Mouse (Mus musculus) adrenal gland, adult 8-10 months (tissue): Measurements from ENCODE around the gene Meis2. TPM values are rescaled to one million over a fixed set of nuclear protein-coding genes. Genes with fewer than 3 reads are reported as not detected.

Source experiments
- DNase-seq: peaks from one replicate; pipeline ENCODE4 v3.0.0; 2022
- total RNA-seq, 4 experiments: library from RNA; stranded (reverse); gene quantifications; 2 replicates each; pipeline ENCODE4 v1.2.4; 2022

Gene Meis2
- total RNA-seq, 4 experiments from 2014 or later = 197 to 340 (median 252) TPM

DNA sequence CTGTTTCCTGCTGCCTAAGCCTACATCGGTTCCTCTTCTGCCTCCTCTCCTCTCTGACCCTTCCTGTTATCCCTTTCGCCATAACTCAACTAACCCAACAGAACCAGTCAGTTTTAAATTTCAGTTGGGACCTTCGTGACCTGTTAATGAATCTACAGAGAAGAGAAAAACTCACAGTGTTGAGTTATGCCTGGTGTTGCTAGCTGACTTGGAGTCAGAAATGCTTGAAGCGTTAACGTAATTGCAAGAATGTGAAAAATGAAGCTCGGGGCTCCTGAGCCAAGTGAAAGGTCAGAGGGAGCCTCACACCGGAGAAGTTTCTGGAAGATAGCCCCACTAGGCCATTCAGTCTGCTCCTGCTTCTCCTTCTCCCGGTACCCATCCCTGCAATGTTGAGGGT is 18.3 kb downstream of the Meis2 start:
- DNase-seq = no peak

DNA sequence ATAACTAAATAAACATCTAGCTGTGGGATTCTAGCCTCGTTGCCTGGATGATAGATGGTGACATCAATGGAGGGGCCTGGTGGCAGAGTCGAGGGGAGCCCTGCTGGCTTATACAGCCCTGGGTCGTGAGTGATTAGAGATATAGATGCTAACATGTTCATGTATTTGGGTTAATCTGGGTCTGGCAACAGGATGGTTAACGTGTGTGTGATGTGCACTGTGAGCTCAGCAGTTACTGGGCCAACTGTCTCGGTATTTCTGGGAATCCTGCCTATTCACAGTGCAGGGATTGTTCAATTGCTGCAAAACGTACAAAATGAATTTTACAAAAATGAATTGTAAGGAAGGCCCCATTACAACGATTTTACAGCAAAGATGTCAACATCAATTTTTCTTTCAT is 20.6 kb downstream of the Meis2 start:
- DNase-seq = no peak

DNA sequence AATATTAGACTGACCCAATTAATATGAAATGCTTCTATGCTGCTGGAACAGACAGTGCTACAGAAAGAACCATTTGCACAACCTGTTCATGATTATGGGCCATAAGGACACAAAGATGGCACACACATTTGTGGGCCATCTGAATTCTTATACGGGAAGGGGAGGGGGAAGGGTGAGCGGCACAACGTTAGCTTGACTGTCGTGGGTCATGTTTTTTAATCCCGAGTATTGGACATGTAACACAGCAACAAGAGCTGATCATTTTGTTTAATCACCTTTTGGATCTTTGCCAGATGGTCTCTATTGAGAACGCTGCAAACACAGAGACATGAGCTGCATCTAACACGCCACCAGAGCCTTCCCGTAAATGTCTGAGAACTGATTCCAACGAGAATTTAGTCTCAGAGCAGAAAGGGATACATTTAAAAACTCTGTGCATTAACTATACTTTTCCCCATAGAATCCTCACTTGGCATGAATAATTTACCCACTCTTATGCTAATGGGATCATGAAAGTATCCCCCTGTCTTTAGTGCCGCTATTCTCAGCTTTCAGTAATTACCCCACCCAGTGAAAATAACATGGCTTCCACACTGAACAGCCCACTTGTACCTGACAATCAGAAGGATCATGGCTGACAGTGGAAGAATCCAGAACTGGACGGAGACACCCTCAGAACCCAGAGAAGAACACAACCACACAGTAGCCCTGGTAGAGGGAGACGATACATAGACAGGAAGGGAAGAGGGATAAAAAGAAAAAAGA is 22.5 kb downstream of the Meis2 start:
- DNase-seq = no peak

DNA sequence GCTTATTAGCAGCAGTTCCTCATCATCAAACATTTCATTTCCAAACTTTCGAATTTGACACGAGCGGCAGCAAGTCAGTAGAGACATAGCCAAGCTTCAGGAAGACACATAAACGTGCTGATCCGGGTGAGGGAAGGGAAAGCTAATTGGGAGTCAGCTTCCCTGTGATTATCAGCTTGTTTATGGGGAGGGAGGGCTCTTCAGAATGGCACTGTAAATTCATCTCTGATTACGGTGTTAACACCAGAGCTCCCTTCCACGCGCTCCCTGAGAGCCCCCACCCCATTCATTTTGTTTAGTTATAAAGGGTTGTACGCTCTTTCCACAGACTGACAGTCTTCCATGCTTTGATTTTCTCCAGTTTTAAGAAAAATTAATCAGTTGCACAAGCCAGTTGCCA is 23.2 kb downstream of the Meis2 start:
- no peak for DNase-seq

DNA sequence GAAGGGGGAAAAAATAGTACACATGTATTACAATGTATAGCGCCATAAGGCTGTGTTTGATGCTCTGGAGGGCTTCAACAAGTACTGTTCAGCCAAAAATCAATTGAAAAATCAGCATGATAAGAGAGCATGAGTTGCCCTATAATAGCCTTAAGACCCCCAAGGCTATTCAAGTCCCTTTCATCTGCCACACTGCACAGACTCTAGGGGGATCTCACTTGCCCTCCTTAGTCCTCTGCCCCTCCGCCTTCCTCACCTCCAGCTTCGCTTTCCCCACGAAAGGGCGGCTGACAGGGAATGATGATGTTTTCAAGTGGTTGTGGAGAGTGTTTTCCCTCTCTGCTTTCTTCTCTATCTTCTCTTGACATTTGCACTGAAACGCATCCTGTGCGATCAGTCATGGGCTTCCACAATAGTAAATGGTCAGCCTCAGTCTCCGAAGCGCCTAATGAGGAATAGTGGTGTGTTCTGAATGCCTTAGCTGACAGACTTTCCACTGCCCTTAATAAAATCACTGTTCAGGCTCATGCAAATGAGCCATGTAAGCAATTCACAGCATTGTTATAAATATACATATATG is 23.9 kb downstream of the Meis2 start:
- no peak for DNase-seq

DNA sequence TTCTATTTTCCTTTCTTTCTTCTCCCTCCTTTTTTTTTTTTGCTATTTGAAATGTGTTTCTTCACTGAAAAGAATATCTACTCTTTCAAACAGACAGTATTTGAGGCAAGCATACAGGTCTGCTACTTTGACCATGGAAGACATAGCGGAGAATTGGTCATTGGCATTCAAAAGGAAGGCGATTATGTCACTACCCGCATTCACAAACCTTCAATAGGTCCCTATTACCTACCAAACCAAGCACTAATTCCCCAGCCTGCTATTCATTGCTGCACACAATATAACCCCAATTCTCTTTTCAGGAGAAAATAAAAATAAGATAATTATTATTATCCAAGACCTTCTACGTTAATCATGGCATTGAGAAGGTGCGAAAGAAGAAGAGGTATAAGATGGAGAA is 30.3 kb downstream of the Meis2 start:
- DNase-seq = no peak

DNA sequence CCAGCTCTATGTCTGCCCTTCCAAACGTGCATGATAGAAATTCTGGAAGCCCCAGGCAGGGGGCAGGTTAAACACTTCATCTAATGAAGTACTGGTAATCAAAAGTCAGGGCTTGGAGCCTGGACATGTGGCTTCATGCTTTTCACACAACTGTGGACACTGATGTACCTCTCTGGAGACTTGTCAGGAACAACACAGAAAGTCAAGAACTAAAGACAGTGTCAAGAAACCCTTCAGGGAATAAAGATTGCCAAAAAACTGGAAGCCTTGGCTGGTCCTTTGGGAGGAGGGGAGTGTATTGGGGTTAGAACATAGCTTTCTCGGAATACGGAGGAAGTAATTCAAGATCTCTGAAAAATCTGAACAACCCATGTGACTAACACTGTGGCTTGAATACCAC is 37.5 kb downstream of the Meis2 start:
- no peak for DNase-seq

DNA sequence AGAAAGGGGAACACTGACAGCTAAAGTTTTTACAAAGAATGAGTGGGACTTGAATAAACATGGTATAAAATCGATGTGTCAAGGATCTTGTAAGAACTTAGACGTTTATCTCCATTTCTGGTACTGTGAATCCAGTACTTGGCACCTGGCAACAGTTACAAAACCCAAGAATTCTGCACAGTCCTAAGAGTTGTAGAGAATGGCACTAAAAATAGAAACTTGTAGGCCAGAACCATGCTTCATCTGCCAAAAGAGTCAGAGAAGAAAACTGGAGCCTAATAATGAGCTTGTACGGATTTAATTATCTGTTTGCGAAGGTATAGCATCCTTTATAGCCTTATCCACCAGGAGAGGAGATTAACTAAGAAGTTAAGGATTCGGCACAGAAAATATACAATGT is 42.8 kb downstream of the Meis2 start:
- no peak for DNase-seq

DNA sequence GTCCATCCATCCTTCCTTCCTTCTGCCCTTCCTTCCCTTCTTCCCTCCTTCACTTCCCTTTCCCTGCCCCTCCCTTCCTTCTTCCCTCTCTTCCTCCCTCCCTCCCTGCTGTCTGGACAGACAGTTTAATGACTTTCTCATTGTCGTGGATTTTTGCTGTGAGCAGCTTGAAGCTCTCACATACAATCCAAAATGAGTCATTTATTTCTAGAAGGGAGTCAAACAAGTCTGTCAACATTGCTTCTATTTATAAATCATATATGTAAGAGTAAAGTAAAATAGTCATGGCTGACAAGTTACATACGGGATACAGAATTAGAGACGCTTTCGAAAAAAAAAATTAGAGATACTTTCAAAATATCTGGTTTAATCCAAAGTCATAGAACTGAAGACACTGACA is 43.7 kb downstream of the Meis2 start:
- no peak for DNase-seq

DNA sequence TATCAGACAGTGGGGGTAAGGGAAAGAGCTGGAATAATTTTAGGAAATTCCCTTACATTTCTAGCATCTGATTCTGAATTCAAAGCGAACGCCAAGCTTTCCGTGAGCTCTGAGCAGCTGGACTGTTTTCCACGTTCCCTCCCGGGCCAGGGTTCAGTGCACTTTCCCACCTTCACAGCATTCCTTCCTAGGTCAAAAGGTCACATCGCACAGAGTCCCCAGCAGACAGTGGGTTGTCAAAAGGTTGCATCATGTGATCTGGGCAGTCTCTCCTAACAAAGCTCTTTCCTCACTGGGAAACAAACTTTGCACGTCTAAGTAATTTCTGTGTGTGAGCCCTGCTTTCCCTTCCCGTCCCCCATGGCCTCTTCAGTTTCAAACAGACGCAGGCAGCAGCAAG is 44.6 kb downstream of the Meis2 start:
- no peak for DNase-seq

DNA sequence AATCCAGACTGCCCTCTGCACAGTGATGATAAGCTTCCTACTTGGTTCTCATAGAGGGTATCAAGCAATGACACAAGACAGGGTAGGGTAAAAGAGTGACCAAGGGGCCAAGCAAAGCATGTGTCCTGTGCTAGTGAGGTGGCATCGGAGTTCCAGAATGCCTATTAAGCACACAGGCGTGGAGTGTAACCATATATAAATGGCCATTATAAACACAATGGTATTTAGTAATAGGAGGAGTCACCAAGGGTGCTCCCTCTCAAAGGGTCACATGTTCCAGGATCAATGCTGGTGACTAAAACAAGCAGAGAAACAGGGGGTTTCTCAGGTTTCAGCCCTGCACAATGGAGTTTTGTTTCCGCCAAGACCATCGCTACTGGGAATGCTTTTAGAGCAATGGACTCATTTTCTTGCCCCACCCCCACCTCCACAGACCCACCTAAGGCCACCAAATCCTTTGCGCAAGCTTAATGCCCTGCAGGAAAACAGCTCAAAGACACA is 45.1 kb downstream of the Meis2 start:
- DNase-seq = no peak

DNA sequence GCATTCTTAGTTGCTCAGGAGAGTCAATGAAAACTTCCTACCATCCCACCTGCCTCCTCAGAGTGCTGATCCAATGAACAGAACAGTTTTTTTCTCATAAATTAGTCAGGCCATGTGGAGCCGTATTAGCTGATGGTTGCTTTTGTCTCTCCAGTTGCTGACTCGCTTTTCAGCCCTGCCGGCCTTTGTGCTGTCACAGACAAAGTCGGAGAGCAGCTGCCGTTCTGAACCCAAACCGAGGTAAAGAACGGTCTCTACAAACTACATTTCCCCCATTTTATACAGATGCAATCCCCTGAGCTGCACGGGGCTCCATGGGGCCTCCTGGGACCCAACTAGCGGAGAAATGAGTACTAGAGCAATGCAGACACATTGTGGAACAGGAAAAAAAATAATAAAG is 45.7 kb downstream of the Meis2 start:
- DNase-seq = no peak

DNA sequence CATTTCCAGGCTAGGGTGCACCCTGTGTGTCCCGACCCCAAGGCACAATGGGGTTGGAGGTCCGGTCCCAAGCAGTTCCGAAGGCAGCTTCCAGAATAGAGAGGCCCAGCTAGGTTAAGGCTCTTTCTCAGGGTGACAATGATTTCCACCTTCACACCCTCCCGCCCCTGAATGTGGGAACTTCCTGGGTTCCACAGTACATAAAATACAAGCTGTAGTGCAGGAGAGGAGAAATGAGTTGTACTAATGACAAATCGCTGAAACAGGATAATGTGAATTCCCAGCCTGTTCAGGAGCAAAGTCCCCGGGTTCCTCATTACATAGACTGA is 46.2 kb downstream of the Meis2 start:
- no peak for DNase-seq

DNA sequence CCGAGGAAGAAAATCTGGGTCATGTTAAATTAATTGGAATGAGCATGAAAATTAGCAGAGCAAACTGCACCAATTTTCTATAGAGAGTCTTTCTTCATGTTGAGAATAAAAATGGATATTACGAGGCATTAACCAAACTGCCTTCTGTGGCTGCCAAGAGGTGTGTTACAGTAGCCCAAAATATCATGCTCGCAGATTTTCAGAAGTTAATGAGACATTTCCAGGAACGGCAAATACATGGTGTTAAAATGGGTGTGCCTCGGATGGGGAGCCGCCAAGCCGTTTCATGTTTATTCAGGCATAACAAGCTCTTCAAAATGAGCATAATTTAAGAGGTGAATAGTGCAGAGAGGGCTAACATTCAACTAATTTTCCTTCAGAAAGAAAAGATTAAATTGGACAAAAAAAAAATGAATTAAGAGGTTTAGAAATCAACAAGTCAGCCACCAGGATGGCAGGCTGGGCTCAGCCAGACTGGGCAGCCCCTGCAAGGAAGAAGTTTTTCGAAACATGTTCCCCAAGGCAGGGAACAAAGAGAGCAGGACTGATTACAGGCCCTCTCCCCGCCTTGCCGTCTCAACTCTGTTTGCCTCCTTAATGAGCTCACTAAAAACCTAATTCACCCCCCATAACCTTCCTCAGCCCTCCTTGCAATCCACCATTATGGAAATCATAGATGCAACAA is 46.7 kb downstream of the Meis2 start:
- DNase-seq = no peak

DNA sequence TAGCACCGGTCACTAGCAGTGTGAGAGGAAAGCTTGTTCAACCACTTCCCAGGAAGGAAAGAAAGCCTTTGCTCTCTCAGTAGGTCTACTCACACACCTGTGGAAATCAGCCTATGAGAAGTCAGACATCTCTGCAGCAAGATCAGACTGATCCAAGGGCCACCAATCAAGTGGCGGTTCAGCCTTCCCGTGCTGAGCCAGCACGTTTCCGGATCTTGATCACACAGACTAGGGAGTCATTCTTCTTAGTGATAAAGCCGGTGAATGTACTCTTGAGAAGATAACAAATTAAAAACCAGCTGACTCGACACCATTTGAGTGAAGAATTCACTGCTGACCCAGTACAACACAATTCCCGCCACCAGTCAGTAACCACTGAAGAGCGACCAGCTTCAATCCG is 50.1 kb downstream of the Meis2 start:
- no peak for DNase-seq

DNA sequence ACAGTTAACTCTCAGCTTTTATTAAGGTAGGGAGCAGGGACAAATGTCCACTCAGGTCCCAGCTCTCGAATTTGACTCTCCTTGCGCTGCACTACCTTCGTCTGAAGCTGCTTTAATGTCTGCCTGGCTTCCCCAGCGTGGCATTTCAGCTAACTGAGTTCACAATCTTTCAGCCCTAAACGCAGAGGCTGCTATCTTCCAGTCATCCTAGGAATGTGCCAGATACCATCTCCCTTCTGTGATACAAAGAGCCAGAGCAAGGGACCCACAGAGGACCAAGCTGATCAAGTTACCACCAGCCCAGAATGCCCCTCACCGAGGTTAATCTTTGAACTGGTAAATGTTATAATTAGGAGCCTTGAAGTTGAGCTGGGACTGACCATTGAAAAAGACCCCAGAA is 55.2 kb downstream of the Meis2 start:
- no peak for DNase-seq

DNA sequence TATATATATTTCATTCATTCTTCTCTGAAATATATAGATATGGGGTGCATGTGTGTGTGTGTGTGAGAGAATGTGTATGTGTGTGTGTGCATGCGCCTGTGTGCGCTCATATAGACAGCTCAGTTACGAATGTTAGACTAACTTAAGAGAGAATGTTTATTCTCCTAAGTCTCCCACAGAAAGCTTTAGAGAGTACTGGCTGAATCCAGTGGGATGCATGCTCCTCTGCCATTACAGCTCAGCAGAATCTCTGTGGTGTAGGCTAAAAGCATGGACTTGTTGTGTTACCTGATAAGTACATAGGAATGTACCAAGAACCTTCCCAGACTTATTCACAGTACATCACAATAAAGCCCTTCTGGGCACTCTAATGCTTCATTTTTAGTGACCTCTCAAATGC is 55.6 kb downstream of the Meis2 start:
- no peak for DNase-seq

DNA sequence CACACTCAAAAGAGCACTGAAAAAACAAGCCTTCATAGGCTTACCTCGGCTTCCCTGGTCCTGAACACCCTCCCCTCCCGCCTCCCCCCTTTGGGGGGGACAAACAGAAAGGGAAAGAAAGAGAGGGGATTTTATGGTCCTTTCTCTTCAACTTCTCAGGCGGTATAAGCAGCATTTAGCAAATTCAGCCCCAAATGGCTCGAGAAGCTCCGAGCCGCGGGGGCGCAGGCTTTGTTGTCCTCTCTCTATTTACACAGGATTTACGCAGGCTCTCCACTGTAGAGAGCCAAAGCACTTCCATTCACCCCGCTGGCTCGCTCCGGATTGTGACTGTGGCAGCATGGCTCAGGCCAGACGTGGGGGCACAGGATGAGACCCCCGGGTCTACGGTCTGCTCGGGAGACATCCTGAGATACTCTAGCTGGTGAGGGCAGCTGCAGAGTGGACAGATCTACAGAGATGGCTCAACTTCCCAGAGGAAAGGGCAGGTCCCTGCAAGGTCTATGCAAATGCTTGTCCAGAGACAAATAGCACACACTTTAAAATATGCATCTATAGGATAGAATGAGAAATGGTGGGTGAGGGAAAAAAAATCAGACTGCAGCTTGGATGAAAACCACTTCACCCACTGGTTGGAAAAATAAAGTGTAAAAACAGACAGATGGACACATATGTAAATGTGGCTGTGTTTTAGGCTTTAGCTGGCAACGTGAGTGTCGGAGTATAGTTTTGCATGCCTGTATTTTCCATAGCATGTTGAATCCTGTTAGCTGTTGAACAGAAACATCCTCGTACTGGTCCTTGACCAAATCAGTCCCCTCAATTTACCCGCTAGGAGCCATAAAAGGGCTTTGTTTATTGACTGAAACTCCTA is 56.3 kb downstream of the Meis2 start:
- no peak for DNase-seq

DNA sequence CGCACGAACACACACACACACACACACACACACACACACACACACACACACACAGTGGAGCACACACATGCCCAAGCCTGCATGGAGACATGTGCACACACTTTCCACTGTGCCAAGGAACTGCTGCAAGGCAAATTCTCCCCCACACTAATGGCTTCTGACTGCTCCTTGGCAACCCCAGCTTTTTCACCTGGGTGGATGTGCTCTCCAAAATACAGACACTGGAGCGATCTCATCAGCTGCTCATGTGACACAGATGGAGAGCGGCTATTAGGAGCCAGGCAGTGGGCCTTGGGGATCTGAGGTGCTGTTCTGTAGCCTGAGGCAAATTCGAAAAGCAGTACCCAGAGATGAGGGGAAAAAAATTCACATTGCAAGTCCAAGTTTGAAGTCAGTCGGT is 63.3 kb downstream of the Meis2 start:
- DNase-seq = no peak

DNA sequence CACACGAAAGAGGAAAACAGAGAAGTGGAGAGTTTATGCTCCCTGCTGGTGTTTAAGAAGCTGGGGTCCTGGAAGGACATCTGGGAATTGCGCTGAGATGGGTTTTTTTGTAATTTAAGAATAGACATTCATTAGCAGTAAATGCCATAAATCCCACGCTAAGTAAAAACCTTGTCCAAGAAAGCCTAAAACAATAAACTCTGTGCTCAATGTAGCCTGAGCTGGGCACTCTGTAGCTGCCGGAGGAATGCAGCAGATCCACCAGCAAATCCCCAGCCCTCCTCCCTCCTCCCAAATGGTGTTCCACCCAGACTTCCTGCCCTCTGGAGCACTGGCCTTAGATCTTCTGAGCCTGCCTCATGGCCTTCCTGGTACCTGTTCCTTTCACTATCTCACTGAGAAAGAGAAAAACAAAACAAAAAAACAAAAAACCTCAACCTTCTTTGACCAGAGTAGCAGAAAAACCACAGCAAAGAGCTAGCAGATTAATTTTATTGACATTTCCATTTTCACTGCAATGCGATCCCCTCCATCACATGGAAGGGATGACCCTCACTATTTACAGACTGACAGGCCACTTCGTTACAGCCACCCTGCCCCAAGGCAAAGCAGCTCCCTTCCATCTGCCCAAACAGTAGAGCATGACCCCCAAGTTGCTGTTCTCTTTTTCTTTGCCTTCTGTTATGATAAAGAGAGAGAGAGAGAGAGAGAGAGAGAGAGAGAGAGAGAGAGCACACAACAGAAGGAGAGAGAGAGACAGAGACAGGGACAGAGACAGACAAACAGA is 64.1 kb downstream of the Meis2 start:
- DNase-seq = no peak

DNA sequence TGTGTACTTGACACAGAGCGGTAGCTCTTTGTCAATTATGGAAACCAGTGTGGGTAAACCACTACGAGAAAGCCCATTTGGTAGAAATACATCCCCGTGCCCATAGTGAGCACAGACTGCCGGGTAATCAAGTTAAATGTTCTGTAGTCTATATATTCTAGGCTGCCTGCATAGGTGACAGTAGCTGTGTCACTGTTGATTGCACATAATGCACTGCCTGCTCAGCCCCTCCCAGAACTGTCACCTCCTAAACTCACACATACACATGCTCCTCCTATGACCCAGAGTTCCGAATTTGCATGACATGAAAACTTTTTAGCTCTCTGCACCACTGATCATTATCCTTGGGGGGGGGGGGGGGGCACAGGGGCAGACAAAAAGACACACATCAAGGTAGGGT is 65.1 kb downstream of the Meis2 start:
- DNase-seq = no peak

DNA sequence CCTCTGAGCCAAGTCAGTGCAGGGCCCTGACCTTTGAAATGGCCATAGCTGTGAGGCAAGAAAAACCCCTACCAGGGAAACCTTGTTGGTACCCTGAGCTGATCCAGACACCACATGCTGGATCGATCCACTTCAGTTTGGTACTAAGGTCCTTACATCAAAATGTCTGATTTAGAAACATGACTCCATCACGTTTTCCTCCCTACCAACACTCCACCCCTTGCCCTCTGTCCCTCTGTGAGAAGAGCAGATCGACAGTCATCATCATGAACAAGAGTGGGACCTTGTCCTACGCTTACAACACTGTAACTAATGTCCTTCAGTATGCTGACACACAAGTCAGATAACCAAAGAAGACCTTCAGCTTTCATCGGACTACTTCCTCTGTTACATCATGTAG is 66.8 kb downstream of the Meis2 start:
- peak; percentile 72 for DNase-seq
